Mouse (Mus musculus) T-helper 2 cell (primary cell): ENCODE measurements around the gene Spast.

Experiments used
- in situ Hi-C: fragments of 300-600 bp; cut with MboI, MseI; formaldehyde crosslinking; loops from one replicate; pipeline ENCODE4 v1.15.1; 2025; ENCODE audit warnings: high pct_unique_total_duplicates

Gene Spast

DNA sequence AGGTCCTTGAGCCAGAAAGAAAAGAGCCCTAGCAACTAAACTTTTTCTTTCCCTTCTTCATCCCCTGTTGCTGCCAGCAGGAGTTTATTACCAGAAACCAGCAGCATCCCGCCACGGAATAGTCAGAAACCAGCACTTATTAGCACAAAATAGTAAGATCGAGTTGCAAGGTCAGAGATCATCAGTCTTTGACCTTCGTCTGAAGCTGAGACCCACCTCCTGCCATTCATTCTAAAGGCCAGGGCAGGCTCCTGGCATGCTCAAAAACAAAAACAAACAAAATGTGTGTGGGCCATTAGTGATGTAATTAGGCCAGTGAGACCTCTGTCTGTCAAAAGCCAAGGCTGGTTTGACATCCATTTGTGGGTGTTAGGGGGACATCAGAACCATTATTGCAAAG is 79.4 kb downstream of the Spast start:
- in situ Hi-C loops: no loop called here

GRCm38 (mm10) chr17:74420656-74421055 is 81.9 kb downstream of the Spast start:
- in situ Hi-C loops: no loop called here

DNA sequence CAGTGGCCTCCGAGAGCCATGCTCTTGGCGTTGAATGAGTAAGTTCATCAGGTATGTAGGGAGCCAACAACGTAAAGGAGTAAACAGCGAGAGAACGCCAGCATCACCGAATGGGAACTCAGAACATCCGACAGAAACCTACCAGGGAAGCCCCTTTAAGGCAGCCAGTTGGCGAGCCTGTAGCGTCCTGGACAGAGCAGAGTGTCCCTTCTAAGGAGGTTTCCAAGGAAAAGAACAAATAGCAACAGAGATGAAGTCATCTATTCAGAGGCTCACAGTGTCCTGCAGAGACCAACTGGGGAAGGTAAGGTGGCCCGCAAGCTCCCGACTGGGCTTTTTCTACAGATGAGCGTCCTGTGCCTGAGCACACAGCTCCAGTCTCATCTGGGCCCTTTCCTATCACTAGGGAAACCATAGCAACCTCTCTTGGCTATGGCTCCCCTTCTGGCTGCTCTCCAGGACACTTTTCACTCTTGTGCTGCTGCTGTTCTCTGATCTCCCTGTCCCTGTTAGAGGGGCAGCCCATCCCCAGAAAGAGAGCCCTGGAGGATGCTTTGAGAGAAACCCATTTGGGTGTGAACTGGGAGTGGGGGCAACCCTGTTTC is 85.7 kb downstream of the Spast start:
- in situ Hi-C loops: no loop called here

GRCm38 (mm10) chr17:74430074-74430473 is 91.3 kb downstream of the Spast start:
- in situ Hi-C loops: no loop called here

DNA sequence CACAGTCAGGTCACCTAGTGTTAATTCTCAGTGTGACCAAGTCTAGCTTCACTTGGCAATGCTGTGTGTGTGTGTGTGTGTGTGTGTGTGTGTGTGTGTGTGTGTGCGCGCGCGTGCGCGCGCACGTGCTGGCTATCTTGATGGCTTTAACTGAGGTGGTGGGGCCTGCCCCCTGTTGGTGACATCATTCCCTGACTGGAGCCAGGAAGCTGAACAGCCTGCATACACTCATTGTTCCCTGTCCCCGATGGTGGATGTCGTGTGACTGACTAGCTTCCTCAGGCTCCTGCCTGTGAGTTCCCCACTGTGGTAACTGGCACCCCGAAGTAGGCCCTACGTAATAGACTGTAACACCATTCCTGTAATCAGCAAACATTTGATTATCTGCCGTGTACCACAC is 92.7 kb downstream of the Spast start:
- in situ Hi-C loops: no loop called here

DNA sequence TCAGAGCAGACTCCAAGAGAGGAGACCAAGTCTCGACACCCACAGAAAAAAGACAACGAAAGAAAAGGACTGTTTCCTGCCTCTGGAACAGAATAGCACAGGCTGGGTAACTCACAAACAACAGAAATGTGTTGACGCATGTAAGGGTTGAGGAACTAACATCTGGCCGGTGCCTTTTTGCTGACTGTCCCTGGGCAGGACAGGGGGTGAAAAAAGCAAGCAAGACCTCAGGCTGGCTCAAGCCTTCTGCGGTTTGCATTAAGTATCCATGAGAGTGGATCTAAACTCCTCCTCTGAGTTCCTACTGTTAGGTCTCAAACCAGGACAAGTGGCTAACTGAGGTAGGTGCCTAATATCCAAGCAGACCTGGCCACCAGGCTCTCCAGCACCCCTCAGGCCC is 93.8 kb downstream of the Spast start:
- in situ Hi-C loops: no loop called here

GRCm38 (mm10) chr17:74437762-74438161 is 99.0 kb downstream of the Spast start:
- in situ Hi-C loops: no loop called here

- in situ Hi-C loops: no loop called here
Observed at GRCm38 (mm10) chr17:74440486-74440885, 101.7 kb downstream of the Spast start.
